Mouse (Mus musculus): ENCODE data around the gene Vmn2r84. TPM values are rescaled to one million over a fixed set of nuclear protein-coding genes. Genes with fewer than 3 reads are reported as not detected.
"Not testable (repeated sequence)": the region's sequence is repeated elsewhere in the genome, so short reads cannot be mapped to it uniquely, and the experiment has no call there.

Vmn2r84 gene
- total RNA-seq (2017) = under 0.01 and 0.10 TPM in 2 replicates

DNA sequence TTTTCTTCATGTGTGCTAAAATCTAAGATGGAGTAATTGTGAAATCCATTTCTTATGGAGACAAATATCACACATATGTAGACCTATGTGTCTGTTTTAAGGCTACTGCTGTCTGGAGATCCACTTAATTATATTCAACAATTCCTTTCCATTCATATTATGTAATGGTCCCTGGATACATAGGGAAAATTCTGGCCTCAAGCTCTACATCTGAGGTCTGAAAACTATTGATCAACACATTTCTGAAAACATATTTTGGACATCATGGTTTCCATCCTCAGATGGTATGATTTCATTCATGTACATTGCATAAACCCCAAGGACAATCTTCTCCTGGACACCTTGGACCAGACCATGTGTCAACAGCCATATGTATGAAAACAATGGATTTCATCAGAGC is at the start of gene Vmn2r84:
Vmn2r84 (minus strand) TSS at position 101 of the 400 bp plus-strand sequence.
- ATAC-seq (replicated peaks in 1 of 2; ENCODE audit: insufficient read depth in 1 of 2, low FRiP score in 2 of 2, low TSS enrichment in 1 of 2, low read depth in 1 of 2, poor library complexity in 2 of 2, severe bottlenecking in 2 of 2) = no peak

DNA sequence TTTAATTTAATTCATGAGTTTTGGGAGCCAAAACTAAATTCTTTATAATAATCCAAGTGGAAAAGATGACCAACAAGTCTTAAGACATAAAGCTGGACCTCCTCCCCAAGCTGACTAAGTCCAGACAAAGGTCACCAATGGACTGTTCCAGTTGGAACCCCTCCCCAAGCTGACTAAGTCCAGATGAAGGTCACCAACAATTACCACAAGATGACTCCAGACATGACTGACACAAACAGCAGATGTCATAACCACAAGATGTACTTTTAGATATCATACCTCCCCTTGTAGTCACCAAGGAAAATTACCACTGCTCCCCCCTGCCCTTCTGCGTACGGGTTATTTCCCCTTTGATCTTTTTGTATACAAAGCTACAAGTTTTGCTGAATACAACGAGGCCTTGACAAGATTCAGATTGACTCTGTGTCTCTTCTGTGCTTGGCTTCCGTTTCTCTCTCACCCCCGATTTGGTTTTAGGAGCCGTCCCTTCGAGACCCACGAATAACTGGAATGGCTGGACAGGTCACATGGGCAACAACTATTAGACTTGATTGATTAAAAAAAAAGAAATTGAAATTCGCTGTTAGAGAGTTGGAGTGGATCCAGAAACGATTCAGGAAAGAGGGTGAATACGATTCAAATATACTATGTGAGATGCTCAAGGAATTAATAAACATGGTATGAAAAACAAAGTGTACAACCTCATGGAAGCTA is 40.2 kb upstream of the Vmn2r84 start:
- not testable (repeated sequence) for ATAC-seq (replicated peaks in 1 of 2; ENCODE audit: insufficient read depth in 1 of 2, low FRiP score in 2 of 2, low TSS enrichment in 1 of 2, low read depth in 1 of 2, poor library complexity in 2 of 2, severe bottlenecking in 2 of 2)

- ATAC-seq (replicated peaks in 1 of 2; ENCODE audit: insufficient read depth in 1 of 2, low FRiP score in 2 of 2, low TSS enrichment in 1 of 2, low read depth in 1 of 2, poor library complexity in 2 of 2, severe bottlenecking in 2 of 2) = not testable (repeated sequence)
These were observed 35.5 kb upstream of the Vmn2r84 start, which contains the start of gene Vmn2r85 for GRCm38 (mm10) chr10:130429603-130430002. Gene Vmn2r85, minus strand, starts transcription at chr10:130429703.

GRCm38 (mm10) chr10:130422368-130422767 is 28.2 kb upstream of the Vmn2r84 start:
- ATAC-seq (replicated peaks in 1 of 2; ENCODE audit: insufficient read depth in 1 of 2, low FRiP score in 2 of 2, low TSS enrichment in 1 of 2, low read depth in 1 of 2, poor library complexity in 2 of 2, severe bottlenecking in 2 of 2) = not testable (repeated sequence)

GRCm38 (mm10) chr10:130420401-130420800 is 26.3 kb upstream of the Vmn2r84 start:
- ATAC-seq (replicated peaks in 1 of 2; ENCODE audit: insufficient read depth in 1 of 2, low FRiP score in 2 of 2, low TSS enrichment in 1 of 2, low read depth in 1 of 2, poor library complexity in 2 of 2, severe bottlenecking in 2 of 2) = no peak

GRCm38 (mm10) chr10:130419954-130420353 is 25.8 kb upstream of the Vmn2r84 start:
- not testable (repeated sequence) for ATAC-seq (replicated peaks in 1 of 2; ENCODE audit: insufficient read depth in 1 of 2, low FRiP score in 2 of 2, low TSS enrichment in 1 of 2, low read depth in 1 of 2, poor library complexity in 2 of 2, severe bottlenecking in 2 of 2)

DNA sequence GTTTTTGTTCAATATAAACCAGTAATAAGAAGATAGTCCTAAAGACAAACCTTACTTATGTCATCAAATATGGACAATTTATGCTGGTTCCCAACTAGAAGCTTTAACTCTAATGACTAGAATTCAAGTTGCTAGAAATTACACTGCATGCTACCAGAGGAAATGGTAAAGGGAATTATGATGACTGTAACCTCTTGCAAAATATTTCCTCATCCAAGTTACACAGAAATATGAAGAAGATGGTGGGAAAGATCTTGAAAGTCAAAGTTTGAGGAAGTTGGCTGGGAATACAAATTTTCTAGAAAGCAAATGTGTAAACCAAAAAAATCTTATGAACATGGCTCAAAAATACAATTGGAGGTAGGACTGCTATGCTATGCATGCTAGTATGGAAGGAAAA is 22.2 kb upstream of the Vmn2r84 start:
- ATAC-seq (replicated peaks in 1 of 2; ENCODE audit: insufficient read depth in 1 of 2, low FRiP score in 2 of 2, low TSS enrichment in 1 of 2, low read depth in 1 of 2, poor library complexity in 2 of 2, severe bottlenecking in 2 of 2) = not testable (repeated sequence)

GRCm38 (mm10) chr10:130412167-130412698 is 18.1 kb upstream of the Vmn2r84 start:
- not testable (repeated sequence) for ATAC-seq (replicated peaks in 1 of 2; ENCODE audit: insufficient read depth in 1 of 2, low FRiP score in 2 of 2, low TSS enrichment in 1 of 2, low read depth in 1 of 2, poor library complexity in 2 of 2, severe bottlenecking in 2 of 2)

- no peak for ATAC-seq (replicated peaks in 1 of 2; ENCODE audit: insufficient read depth in 1 of 2, low FRiP score in 2 of 2, low TSS enrichment in 1 of 2, low read depth in 1 of 2, poor library complexity in 2 of 2, severe bottlenecking in 2 of 2)
These were observed 19.0 kb downstream of the Vmn2r84 start for GRCm38 (mm10) chr10:130375145-130375544.

DNA sequence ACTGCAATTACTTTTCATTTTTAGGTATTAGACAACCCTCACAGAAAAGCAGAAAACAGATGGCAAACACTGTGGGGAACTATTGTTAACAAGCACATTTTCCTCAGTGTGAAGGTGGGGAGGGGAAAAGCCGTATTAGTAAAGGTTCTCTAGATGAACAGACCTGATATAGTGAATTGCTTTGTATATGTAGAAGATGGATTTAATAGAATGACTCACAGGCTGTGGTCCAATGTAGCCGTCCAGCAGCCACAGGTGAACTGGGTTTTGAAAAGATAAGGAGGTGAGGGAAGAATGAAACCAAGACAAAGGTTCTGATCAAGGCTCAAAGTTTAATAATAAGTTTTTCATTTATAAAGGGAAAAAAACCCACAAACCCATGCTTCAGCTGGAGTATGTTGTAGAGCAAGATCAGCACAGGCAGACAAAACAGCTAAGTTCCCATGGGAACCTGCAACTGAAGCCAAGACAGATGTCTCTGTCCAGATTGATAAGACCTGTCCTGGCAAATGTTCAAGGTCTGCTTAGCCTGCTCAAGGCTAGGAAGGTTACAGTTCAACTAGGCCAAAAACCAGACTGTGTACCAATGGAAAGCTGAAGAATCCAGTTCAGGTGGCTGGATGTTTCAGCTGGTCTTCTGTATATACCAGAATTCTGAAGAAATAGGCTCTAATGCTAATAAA is 21.5 kb downstream of the Vmn2r84 start:
- peak in 1 of 2 experiments; percentile 38; a peak in 1 of 4 replicates for ATAC-seq (replicated peaks in 1 of 2; ENCODE audit: insufficient read depth in 1 of 2, low FRiP score in 2 of 2, low TSS enrichment in 1 of 2, low read depth in 1 of 2, poor library complexity in 2 of 2, severe bottlenecking in 2 of 2)

- no peak for ATAC-seq (replicated peaks in 1 of 2; ENCODE audit: insufficient read depth in 1 of 2, low FRiP score in 2 of 2, low TSS enrichment in 1 of 2, low read depth in 1 of 2, poor library complexity in 2 of 2, severe bottlenecking in 2 of 2)
These were observed 22.5 kb downstream of the Vmn2r84 start for GRCm38 (mm10) chr10:130371644-130372043.

DNA sequence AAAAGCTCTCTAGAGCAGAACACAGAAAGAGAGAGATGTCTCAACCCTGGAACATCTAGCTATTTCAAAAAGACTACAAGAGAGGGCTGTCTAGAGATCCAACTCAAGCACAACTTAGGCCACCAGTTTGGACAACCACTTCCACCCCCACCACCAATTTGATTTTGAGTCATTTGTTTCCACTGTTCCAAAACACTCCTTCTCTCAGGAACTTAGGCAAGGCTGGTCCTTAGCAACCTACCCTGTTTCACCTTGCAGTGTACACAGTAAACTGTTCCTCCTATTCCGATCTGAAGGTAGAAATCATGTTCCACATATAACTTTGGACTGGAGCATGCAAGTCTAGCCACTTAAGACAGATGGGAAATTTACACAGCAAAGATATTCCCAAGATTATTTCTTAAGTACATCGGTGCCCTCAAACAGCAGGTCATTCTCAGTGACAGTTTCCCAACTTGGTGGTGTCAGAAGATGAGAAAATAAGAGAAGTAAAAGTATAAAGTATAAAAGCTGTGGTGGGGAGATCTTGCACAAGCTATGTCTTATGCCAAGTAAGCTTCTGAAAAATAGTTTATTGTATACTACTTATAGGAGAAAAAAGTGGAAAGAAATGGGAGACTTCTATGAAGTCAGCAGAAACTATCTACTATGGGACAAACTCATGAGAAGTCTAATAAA is 24.0 kb downstream of the Vmn2r84 start:
- ATAC-seq (replicated peaks in 1 of 2; ENCODE audit: insufficient read depth in 1 of 2, low FRiP score in 2 of 2, low TSS enrichment in 1 of 2, low read depth in 1 of 2, poor library complexity in 2 of 2, severe bottlenecking in 2 of 2) = no peak

- no peak for ATAC-seq (replicated peaks in 1 of 2; ENCODE audit: insufficient read depth in 1 of 2, low FRiP score in 2 of 2, low TSS enrichment in 1 of 2, low read depth in 1 of 2, poor library complexity in 2 of 2, severe bottlenecking in 2 of 2)
These were observed 25.7 kb downstream of the Vmn2r84 start for GRCm38 (mm10) chr10:130368384-130368783.

GRCm38 (mm10) chr10:130364766-130365165 is 29.4 kb downstream of the Vmn2r84 start:
- ATAC-seq (replicated peaks in 1 of 2; ENCODE audit: insufficient read depth in 1 of 2, low FRiP score in 2 of 2, low TSS enrichment in 1 of 2, low read depth in 1 of 2, poor library complexity in 2 of 2, severe bottlenecking in 2 of 2) = no peak

GRCm38 (mm10) chr10:130363438-130364164 is 30.5 kb downstream of the Vmn2r84 start:
- ATAC-seq (replicated peaks in 1 of 2; ENCODE audit: insufficient read depth in 1 of 2, low FRiP score in 2 of 2, low TSS enrichment in 1 of 2, low read depth in 1 of 2, poor library complexity in 2 of 2, severe bottlenecking in 2 of 2) = peak; percentile 63 to 87

- ATAC-seq (replicated peaks in 1 of 2; ENCODE audit: insufficient read depth in 1 of 2, low FRiP score in 2 of 2, low TSS enrichment in 1 of 2, low read depth in 1 of 2, poor library complexity in 2 of 2, severe bottlenecking in 2 of 2) = peak in 1 of 2 experiments; percentile 32; a peak in 1 of 4 replicates
These were observed 50.1 kb downstream of the Vmn2r84 start for GRCm38 (mm10) chr10:130344056-130344455.

DNA sequence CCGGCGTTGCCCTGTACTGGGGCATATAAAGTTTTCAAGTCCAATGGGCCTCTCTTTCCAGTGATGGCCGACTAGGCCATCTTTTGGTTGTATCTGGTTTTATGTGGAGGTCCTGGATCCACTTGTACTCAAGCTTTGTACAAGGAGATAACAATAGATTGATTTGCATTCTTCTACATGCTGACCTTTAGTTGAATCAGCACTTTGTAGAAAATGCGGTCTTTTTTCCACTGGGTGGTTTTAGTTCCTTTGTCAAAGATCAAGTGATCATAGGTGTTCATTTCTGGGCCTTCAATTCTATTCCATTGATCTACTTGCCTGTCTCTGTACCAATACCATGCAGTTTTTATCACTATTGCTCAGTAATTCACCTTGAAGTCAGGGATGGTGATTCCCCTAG is 54.1 kb downstream of the Vmn2r84 start:
- ATAC-seq (replicated peaks in 1 of 2; ENCODE audit: insufficient read depth in 1 of 2, low FRiP score in 2 of 2, low TSS enrichment in 1 of 2, low read depth in 1 of 2, poor library complexity in 2 of 2, severe bottlenecking in 2 of 2) = not testable (repeated sequence)

All from hematopoietic stem cell, adult 5-6 weeks (primary cell).